Mouse (Mus musculus): ENCODE results near the gene Olfr1100. TPM values are rescaled to one million over a fixed set of nuclear protein-coding genes. Genes with fewer than 3 reads are reported as not detected.

The Olfr1100 gene
- polyA plus RNA-seq (2012; rRNA removed) = not detected in 2 replicates
- polyA plus RNA-seq (2014; fragmentation: Nextera tagmentation; extraction: Ambion mirVana) = not detected in 2 replicates

DNA sequence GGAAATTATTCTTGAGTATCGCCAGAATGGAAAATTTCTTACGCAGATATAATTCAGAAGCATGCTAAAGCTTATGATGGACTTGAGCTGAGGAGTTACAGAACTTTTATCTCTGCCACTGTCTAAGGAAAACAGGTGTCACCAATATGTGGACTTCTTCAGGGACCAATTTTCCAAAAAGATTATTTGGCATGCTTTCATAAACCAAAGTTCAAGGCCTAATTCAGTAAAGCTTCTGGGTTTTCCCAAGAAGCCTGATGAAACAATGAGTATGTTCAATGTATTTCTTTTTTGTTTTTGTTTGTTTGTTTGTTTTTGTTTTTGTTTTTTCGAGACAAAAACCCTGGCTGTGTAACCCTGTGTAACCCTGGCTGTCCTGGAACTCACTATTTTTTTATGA, at the start of gene Olfr1100:
Olfr1100 (minus strand) TSS at position 101 of the 400 bp plus-strand sequence.
- DNase-seq (ENCODE audit: low read depth in 3 of 3, low spot score in 3 of 3) (no peak), ATAC-seq (ENCODE audit: insufficient read depth) (no peak)
- Histone ChIP-seq H3K4me3 (ENCODE audit: insufficient read depth in 1 of 2, low read depth in 2 of 2, low read length in 2 of 2) (no peak within 1 kb of the TSS), H3K4me1 (replicated peaks; ENCODE audit: control insufficient read depth in 2 of 2, insufficient read depth in 2 of 2, low read length in 1 of 2) (no peaks in the 10 kb centered on the region), H3K9ac (replicated peaks) (no peak within 1 kb of the TSS), H3K27me3 (ENCODE audit: control insufficient read depth, insufficient read depth, low read length) (no peaks in the 10 kb centered on the region), H3K9me3 (ENCODE audit: control insufficient read depth, low read length) (no peaks in the 10 kb centered on the region), H3K4me2 (ENCODE audit: low read depth) (no peak within 1 kb of the TSS), H3K27ac (no peak within 1 kb of the TSS), H3K36me3 (replicated peaks; ENCODE audit: control insufficient read depth, insufficient read depth, low read depth) (no peaks in the 10 kb centered on the region)
- TF ChIP-seq EP300 (IDR thresholded peaks at IDR 0.05; ENCODE audit: low read depth) = no peak
- no peak for TF ChIP-seq CTCF (IDR thresholded peaks at IDR 0.05; ENCODE audit: low read depth)
- 54% methylated on average over 3 of the region's 3 CpGs for WGBS (ENCODE audit: insufficient replicate concordance)

DNA sequence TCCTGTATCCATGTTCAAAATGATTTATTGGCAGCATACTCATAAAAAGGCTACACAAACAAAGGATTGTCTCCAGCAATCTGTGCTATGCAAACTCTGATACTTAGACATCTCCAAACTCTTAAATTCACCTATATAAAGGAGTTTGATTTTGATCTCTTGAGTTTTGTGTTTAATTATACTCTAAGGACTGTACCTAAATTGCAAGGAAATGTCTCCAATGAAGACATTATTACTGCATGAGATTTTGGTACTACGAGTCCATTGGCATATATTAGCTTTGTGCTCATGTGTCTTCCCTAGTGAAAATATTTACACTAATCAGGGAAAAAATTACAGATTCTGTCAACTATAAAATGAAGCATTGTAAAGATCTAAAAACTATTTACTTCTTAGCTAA, 47.2 kb upstream of the Olfr1100 start, which contains the start of gene Olfr1104:
Olfr1104 (minus strand) TSS at position 101 of the 400 bp plus-strand sequence.
- Histone ChIP-seq H3K36me3 (replicated peaks; ENCODE audit: control insufficient read depth, insufficient read depth, low read depth) (no peaks in the 10 kb centered on the region), H3K27ac (no peak within 1 kb of the TSS), H3K27me3 (ENCODE audit: control insufficient read depth, insufficient read depth, low read length) (no peaks in the 10 kb centered on the region), H3K4me3 (ENCODE audit: insufficient read depth in 1 of 2, low read depth in 2 of 2, low read length in 2 of 2) (no peak within 1 kb of the TSS), H3K9ac (replicated peaks) (no peak within 1 kb of the TSS), H3K4me1 (replicated peaks; ENCODE audit: control insufficient read depth in 2 of 2, insufficient read depth in 2 of 2, low read length in 1 of 2) (no peaks in the 10 kb centered on the region), H3K9me3 (ENCODE audit: control insufficient read depth, low read length) (no peaks in the 10 kb centered on the region), H3K4me2 (ENCODE audit: low read depth) (no peak within 1 kb of the TSS)
- no peak for DNase-seq (ENCODE audit: low read depth in 3 of 3, low spot score in 3 of 3)
- no peak for ATAC-seq (ENCODE audit: insufficient read depth)
- 44% methylated on average over 1 of the region's 1 CpGs for WGBS (ENCODE audit: insufficient replicate concordance)
- TF ChIP-seq EP300 (IDR thresholded peaks at IDR 0.05; ENCODE audit: low read depth) (no peak), CTCF (IDR thresholded peaks at IDR 0.05; ENCODE audit: low read depth) (no peak)

DNA sequence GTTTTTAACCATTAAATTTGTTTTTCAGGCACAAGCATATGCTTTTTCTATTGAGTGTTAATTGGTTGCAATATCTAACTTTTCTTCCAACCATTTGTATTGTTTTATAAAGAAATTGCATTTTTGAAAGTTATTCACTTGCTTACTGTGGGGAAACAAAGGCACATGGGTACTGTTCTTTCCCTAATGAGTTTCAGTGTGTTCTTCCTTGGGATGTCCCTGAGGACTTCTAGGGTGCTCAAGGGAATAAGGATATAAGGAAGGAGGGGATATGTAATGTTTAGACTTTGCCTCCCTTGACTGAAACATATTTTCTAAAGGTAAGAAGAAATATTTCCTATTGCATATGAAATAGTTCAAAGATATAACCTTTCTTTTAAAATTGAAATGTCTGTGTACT, 18.3 kb upstream of the Olfr1100 start, which contains the start of gene Olfr1102:
Olfr1102 (plus strand) TSS at position 301 of the 400 bp plus-strand sequence.
- H3K27ac ChIP-seq = no peak within 1 kb of the TSS
- H3K4me1 ChIP-seq (replicated peaks; ENCODE audit: control insufficient read depth in 2 of 2, insufficient read depth in 2 of 2, low read length in 1 of 2) = no peaks in the 10 kb centered on the region
- TF ChIP-seq EP300 (IDR thresholded peaks at IDR 0.05; ENCODE audit: low read depth) (no peak), CTCF (IDR thresholded peaks at IDR 0.05; ENCODE audit: low read depth) (no peak)
- H3K4me2 ChIP-seq (ENCODE audit: low read depth) = no peak within 1 kb of the TSS
- DNase-seq (ENCODE audit: low read depth in 3 of 3, low spot score in 3 of 3) = no peak
- H3K4me3 ChIP-seq (ENCODE audit: insufficient read depth in 1 of 2, low read depth in 2 of 2, low read length in 2 of 2) = no peak within 1 kb of the TSS
- no peak within 1 kb of the TSS for H3K9ac ChIP-seq (replicated peaks)
- H3K36me3 ChIP-seq (replicated peaks; ENCODE audit: control insufficient read depth, insufficient read depth, low read depth) = no peaks in the 10 kb centered on the region
- H3K27me3 ChIP-seq (ENCODE audit: control insufficient read depth, insufficient read depth, low read length) = no peaks in the 10 kb centered on the region
- no peaks in the 10 kb centered on the region for H3K9me3 ChIP-seq (ENCODE audit: control insufficient read depth, low read length)
- ATAC-seq (ENCODE audit: insufficient read depth) = no peak

DNA sequence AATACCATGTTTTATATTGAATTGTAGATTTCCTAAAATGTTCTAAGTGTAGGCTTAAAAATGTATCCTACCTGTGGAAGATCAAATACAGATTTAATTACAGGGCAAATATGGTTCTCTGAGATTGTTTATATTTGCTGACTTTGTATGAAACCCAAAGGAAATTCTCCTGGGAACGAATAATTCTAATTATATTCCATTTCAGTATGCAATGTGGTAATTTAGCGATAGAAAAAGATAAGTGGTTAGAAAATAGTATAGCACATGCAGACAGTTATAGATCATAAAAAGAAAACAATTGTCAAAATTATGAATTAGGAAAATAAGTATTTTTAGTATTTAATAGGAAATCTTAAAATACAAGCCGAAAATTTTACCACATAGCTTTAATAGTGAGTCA, 11.4 kb upstream of the Olfr1100 start, which contains the start of gene Olfr1101:
Olfr1101 (minus strand) TSS at position 101 of the 400 bp plus-strand sequence.
- TF ChIP-seq EP300 (IDR thresholded peaks at IDR 0.05; ENCODE audit: low read depth) = no peak
- no peak for TF ChIP-seq CTCF (IDR thresholded peaks at IDR 0.05; ENCODE audit: low read depth)
- no peaks in the 10 kb centered on the region for H3K36me3 ChIP-seq (replicated peaks; ENCODE audit: control insufficient read depth, insufficient read depth, low read depth)
- no peak within 1 kb of the TSS for H3K27ac ChIP-seq
- 55% methylated on average over 3 of the region's 3 CpGs for WGBS (ENCODE audit: insufficient replicate concordance)
- no peaks in the 10 kb centered on the region for H3K27me3 ChIP-seq (ENCODE audit: control insufficient read depth, insufficient read depth, low read length)
- H3K4me2 ChIP-seq (ENCODE audit: low read depth) = no peak within 1 kb of the TSS
- no peak within 1 kb of the TSS for H3K4me3 ChIP-seq (ENCODE audit: insufficient read depth in 1 of 2, low read depth in 2 of 2, low read length in 2 of 2)
- no peak within 1 kb of the TSS for H3K9ac ChIP-seq (replicated peaks)
- no peaks in the 10 kb centered on the region for H3K4me1 ChIP-seq (replicated peaks; ENCODE audit: control insufficient read depth in 2 of 2, insufficient read depth in 2 of 2, low read length in 1 of 2)
- ATAC-seq (ENCODE audit: insufficient read depth) (no peak), DNase-seq (ENCODE audit: low read depth in 3 of 3, low spot score in 3 of 3) (no peak)
- no peaks in the 10 kb centered on the region for H3K9me3 ChIP-seq (ENCODE audit: control insufficient read depth, low read length)

DNA sequence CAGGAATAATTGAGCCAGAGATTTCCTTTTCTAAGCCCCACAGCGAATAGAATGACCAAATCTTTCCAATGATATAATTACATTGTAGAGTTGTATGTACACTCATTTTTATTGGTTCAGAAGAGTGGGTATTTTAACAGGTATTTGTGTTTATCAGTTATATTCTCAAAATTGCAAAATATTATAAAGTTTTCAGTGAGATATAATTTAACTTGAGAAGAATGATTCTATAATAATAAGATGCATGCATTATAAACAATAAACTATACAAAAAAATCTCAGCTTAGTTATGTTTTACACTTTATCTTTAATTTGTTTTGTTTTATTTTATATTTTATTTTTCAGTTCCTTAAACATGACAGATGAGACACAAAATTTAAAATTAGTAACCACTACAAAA, 19.2 kb downstream of the Olfr1100 start, which contains the start of gene Olfr1099:
Olfr1099 (minus strand) TSS at position 101 of the 400 bp plus-strand sequence.
- TF ChIP-seq CTCF (IDR thresholded peaks at IDR 0.05; ENCODE audit: low read depth) (no peak), EP300 (IDR thresholded peaks at IDR 0.05; ENCODE audit: low read depth) (no peak)
- H3K36me3 ChIP-seq (replicated peaks; ENCODE audit: control insufficient read depth, insufficient read depth, low read depth) = no peaks in the 10 kb centered on the region
- ATAC-seq (ENCODE audit: insufficient read depth) = no peak

More for the DNA sequence above, 19.2 kb downstream of the Olfr1100 start, which contains the start of gene Olfr1099:
- H3K9me3 ChIP-seq (ENCODE audit: control insufficient read depth, low read length) = no peaks in the 10 kb centered on the region
- no peak for DNase-seq (ENCODE audit: low read depth in 3 of 3, low spot score in 3 of 3)
- H3K4me1 ChIP-seq (replicated peaks; ENCODE audit: control insufficient read depth in 2 of 2, insufficient read depth in 2 of 2, low read length in 1 of 2) = no peaks in the 10 kb centered on the region
- no peak within 1 kb of the TSS for H3K9ac ChIP-seq (replicated peaks)
- no peaks in the 10 kb centered on the region for H3K27me3 ChIP-seq (ENCODE audit: control insufficient read depth, insufficient read depth, low read length)
- no peak within 1 kb of the TSS for H3K4me3 ChIP-seq (ENCODE audit: insufficient read depth in 1 of 2, low read depth in 2 of 2, low read length in 2 of 2)
- H3K4me2 ChIP-seq (ENCODE audit: low read depth) = no peak within 1 kb of the TSS
- no peak within 1 kb of the TSS for H3K27ac ChIP-seq
- WGBS (ENCODE audit: insufficient replicate concordance) = 51% methylated on average over 1 of the region's 1 CpGs
